Mouse (Mus musculus): Measurements from ENCODE around the gene Gabrg3. TPM values are rescaled to one million over a fixed set of nuclear protein-coding genes. Genes with fewer than 3 reads are reported as not detected.

Gabrg3 gene
- 10 to 100 TPM; 19.8 to 23.3 TPM for total RNA-seq (2021)
- long read RNA-seq, experiment 1, partial matches to known transcripts = 2 of 7 reads
- long read RNA-seq, experiment 1, other reads (novel, unspliced or antisense) = 3 of 7 reads
- long read RNA-seq, experiment 2, partial matches to known transcripts = 0 of 2 reads
- long read RNA-seq, experiment 2, other reads (novel, unspliced or antisense) = 0 of 2 reads

DNA sequence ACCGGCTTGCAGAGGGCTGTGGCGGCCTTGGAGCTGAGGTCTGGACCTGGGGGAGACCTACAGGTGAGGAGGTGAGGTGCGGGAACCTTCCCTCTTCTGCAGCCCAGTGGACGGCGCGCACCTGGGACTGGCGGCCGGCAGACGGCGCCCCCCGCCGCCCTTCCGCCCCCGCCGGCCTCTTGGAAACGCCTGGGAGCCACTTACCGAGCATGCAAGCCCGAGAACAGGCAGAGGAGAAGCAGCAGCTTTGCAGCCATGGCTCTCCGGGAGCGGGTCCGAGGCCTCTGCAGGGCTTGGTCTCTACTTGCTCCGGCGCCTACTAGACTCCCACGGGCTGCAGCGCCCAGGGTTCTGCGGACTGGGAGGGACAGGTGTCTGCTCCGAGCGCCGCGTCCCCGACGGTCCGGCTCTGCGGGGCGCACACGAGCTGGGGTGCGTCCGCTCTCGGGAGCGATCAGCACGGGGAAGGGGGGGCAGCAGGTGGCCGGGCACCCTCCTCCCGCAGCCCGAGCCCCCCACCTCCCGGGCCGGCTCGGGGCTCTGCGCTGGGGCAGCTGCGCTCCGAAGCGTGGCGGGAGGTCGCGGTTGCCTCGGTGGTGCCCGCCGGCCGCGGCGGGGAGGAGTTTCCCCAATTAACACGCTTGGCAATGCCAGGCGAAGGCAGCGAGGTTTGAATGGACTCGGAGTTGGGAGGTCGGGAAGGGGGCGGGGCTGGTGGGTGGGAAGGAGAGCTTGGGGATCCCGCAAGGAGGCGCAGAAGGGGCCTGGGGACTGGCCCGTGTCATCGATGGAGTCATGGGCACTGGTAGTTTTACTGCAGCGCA, at the start of gene Gabrg3:
Gene Gabrg3 (minus strand): TSS at position 672 of the 824 bp plus-strand sequence.
- peak; percentile 44 to 49 for DNase-seq (ENCODE audit: extremely low spot score in 1 of 2, low spot score in 2 of 2)
- TF ChIP-seq CTCF (IDR thresholded peaks at IDR 0.05) = peak; percentile 5
- intact Hi-C loops (cut with DNase I) = loop anchor here (5.0 to 10.0 kb wide), 3 partner anchors 86 to 1092 kb away; no protein-coding TSS in a partner anchor
- peak within 1 kb of the TSS; percentile 62 for H3K4me3 ChIP-seq
- H3K27ac ChIP-seq = peak within 1 kb of the TSS; percentile 83

DNA sequence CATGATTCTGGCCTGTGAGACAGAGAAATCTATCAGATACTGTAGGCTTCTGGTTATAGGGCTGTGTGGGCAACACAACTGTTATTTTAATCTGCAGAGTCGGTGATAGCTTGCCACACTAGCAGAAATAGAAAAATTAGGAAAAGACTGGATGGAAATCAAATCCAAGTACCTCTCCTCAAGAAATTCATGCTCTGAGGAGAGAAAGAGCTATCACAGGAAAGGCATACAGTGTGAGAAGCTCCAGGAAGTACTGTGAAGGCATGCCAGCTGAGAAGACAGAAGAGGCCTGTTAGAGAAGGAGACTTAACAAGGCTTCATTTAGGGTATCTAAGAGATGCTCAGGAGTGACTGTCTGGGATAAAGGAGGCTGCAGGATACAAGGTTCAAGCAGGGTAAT, 35.7 kb upstream of the Gabrg3 start:
- no peak for TF ChIP-seq CTCF (IDR thresholded peaks at IDR 0.05)
- H3K27ac ChIP-seq = peak overlapping the region; percentile 32; the same call in 1 of the 2 replicates
- intact Hi-C loops (cut with DNase I) = no loop called here
- DNase-seq (ENCODE audit: extremely low spot score in 1 of 2, low spot score in 2 of 2) = no peak
- H3K4me3 ChIP-seq = no peak overlapping the region

DNA sequence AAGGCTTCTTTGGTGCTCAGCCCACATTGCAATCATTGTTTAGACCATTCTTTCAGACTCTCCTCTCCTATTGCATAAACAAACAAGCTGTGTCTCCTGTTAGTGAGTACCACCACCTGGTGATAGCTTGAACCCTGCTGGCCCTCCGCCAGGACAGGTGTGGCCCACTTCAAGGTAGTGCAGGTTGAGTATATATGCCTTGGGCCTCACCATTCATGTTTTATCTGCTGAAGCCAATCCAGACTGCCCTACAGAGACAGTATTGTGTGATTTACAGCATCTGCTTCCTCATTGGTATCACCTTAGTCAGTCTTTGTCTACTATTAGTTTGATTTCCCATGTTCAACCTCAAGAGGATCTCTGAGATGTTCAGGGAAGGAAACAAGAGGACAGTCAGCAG, 34.1 kb upstream of the Gabrg3 start:
- DNase-seq (ENCODE audit: extremely low spot score in 1 of 2, low spot score in 2 of 2) = no peak
- Histone ChIP-seq H3K4me3 (no peak overlapping the region), H3K27ac (no peak overlapping the region)
- TF ChIP-seq CTCF (IDR thresholded peaks at IDR 0.05) = no peak
- intact Hi-C loops (cut with DNase I) = no loop called here

DNA sequence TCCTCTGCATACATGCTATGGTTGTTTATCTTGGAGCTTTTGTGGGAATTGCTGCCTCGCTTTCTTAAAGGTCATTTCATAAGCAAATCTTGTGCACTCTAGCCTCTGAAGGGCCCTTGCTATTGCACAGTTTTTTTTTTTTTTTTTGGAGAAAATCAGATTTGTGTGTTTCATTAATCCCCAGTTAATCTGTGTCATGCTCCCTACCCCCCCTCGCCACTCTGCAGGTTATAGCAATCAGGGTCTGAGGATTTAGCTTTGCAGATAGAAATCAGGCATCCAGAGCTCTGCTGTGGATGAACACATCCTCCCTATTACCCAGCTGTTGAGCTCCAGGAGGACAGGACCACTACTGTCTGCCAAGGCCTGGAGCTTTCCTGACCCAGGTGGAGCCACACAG, 32.4 kb upstream of the Gabrg3 start, which contains the start of gene Gabrb3:
Gene Gabrb3 (plus strand): TSS at position 301 of the 400 bp plus-strand sequence.
- Histone ChIP-seq H3K4me3 (no peak within 1 kb of the TSS), H3K27ac (no peak within 1 kb of the TSS)
- no peak for TF ChIP-seq CTCF (IDR thresholded peaks at IDR 0.05)
- intact Hi-C loops (cut with DNase I) = no loop called here
- DNase-seq (ENCODE audit: extremely low spot score in 1 of 2, low spot score in 2 of 2) = no peak

DNA sequence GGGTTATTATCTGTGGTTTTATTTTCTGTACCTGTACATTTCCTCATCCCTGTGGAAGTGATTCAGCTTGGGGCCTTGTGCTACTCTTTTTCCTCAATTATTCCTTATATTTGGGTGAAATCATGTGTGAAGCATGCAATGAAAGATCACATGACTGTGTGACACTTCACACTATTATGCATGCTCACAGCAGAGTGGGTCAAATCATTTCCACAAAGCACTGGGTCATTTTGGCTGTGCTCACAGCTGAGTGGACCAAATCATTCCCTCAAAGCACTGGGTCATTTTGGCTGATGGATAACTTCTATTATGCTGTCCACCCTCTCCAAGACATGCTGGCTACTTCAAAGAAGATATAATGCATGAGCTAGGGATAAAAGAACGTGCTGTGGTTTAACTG, 25.9 kb upstream of the Gabrg3 start:
- no peak overlapping the region for H3K4me3 ChIP-seq
- H3K27ac ChIP-seq = no peak overlapping the region
- intact Hi-C loops (cut with DNase I) = no loop called here
- no peak for DNase-seq (ENCODE audit: extremely low spot score in 1 of 2, low spot score in 2 of 2)
- no peak for TF ChIP-seq CTCF (IDR thresholded peaks at IDR 0.05)

DNA sequence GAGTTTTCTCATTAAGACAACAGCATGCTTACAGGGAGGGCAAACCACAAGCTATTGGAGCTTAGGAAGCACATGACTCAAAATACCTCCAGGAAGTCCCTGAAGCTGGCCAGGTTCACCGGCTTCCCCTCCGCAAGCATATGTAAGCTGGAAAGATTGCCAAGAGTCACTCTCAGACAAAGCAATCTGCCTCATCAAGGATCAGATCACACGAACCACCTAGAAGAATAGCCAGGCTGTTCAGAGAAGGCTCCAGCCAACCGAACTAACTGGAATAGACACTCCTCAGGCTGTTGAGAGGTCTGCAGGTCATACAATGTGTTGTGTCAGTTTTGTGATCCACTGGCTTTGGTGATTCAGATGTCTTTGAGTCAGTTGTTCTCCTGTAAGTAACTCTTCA, 24.2 kb upstream of the Gabrg3 start:
- no peak for DNase-seq (ENCODE audit: extremely low spot score in 1 of 2, low spot score in 2 of 2)
- TF ChIP-seq CTCF (IDR thresholded peaks at IDR 0.05) = no peak
- Histone ChIP-seq H3K27ac (no peak overlapping the region), H3K4me3 (no peak overlapping the region)
- intact Hi-C loops (cut with DNase I) = no loop called here

DNA sequence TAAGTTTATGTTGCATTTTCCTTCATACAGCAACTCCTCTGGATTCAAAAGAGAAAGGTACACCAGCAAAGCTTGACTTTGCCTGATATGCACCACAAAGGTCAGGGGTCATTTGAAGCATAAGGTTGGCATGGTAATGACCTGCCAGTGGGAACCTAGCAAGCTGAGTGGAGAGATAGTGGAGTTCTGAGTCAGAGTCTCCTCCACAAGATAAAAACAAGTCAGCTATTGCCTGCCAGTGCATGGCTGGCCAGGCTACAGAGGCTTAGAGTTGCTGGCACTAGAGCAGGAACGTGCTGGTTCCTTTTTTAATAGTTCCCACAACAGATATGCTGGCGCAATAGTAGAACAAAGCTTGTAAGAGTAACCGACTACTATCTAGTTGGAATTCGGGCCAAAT, 6.6 kb upstream of the Gabrg3 start:
- intact Hi-C loops (cut with DNase I) = no loop called here
- no peak for DNase-seq (ENCODE audit: extremely low spot score in 1 of 2, low spot score in 2 of 2)
- TF ChIP-seq CTCF (IDR thresholded peaks at IDR 0.05) = no peak

DNA sequence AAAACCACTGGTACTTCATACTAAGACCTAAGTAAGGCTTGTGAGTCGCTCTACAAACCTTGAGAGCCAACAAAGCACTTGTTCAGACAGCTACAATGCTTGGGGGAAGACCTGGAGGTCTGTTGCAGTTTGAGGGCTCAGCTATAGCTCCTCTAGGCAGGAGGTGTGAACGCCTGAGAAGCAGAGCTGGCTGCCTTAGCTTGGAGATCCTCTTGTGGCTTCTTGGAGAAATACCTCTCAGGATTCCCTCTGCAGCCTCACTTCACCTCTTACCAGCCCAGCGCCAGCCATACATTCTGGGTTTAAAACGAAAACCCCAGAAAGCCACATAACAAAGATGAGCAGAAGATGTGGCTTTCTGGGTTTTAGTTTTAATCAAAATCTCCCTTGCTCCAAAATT, 3.1 kb upstream of the Gabrg3 start:
- no peak overlapping the region for H3K4me3 ChIP-seq
- no peak overlapping the region; the same call in 1 of the 2 replicates for H3K27ac ChIP-seq
- TF ChIP-seq CTCF (IDR thresholded peaks at IDR 0.05) = peak; percentile 52
- intact Hi-C loops (cut with DNase I) = no loop called here
- DNase-seq (ENCODE audit: extremely low spot score in 1 of 2, low spot score in 2 of 2) = peak in 1 of 2 experiments; percentile 38

More for the DNA sequence above, 6.6 kb upstream of the Gabrg3 start:
- H3K27ac ChIP-seq = no peak overlapping the region
- H3K4me3 ChIP-seq = no peak overlapping the region

DNA sequence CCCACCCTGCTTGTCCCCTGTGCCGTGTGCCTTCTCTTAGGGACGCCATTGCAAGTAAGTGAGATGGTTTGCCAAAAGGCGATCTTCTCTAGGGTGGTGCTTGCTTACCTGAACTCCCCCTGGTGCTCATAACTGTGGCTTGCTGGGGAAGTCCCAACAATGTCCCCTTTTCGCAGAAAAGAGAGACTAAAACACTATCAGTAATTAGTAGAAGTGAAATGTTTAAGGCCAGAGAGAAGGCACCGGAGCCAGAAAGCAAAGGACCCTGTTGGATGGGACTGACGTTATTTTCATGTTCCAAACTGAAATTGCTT, 310 bp upstream of the Gabrg3 start:
- TF ChIP-seq CTCF (IDR thresholded peaks at IDR 0.05) = peak; percentile 39
- peak in 1 of 2 experiments; percentile 12 for DNase-seq (ENCODE audit: extremely low spot score in 1 of 2, low spot score in 2 of 2)
- intact Hi-C loops (cut with DNase I) = loop anchor here (5.0 to 10.0 kb wide), 3 partner anchors 85 to 1092 kb away; no protein-coding TSS in a partner anchor
- Histone ChIP-seq H3K4me3 (peak overlapping the region; percentile 62), H3K27ac (peak overlapping the region; percentile 83)

DNA sequence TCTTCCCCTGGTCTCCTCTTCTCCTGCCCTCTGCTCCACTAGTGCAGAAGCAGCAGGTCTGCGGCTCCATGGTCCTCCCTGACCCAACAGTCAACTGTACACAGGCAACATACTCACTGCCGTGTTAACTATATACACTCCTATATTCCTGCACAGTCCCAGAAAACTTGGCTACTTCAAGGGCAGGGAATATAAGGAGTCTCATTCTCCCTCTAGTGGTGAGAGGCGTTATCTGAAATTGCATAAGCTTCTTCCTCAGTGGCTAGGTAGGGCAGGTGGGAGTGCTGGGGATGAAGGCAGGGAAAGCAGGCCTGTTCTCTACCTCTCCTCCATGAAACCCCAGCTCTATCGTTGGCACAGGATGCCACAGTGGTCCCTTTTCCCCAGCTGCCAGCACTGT, 2.9 kb downstream of the Gabrg3 start:
- Histone ChIP-seq H3K4me3 (peak overlapping the region; percentile 24), H3K27ac (peak overlapping the region; percentile 88)
- TF ChIP-seq CTCF (IDR thresholded peaks at IDR 0.05) = peak; percentile 83
- intact Hi-C loops (cut with DNase I) = loop anchor here (2.0 to 10.0 kb wide), 2 partner anchors 443 to 1089 kb away; no protein-coding TSS in a partner anchor
- DNase-seq (ENCODE audit: extremely low spot score in 1 of 2, low spot score in 2 of 2) = peak; percentile 20 to 34

DNA sequence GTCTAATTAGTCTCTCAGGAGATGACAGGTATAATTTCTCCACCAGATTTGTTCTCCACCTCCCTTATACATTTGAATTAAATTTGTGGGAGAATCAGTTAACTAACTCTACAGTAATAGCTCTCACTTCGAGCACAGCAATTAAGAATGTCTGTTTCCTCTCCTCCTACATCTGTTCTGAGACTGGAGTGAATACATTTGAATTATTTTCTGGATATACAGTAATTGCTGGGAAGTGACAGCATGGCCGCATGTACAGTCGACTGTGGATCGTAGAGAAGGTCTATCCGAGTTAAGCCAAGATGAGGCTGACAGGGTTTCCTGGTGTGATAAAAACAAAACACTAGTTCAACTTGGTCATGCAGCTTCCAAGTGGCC, 21.0 kb downstream of the Gabrg3 start:
- H3K4me3 ChIP-seq = no peak overlapping the region
- no peak for DNase-seq (ENCODE audit: extremely low spot score in 1 of 2, low spot score in 2 of 2)
- no peak for TF ChIP-seq CTCF (IDR thresholded peaks at IDR 0.05)
- no peak overlapping the region for H3K27ac ChIP-seq
- intact Hi-C loops (cut with DNase I) = no loop called here
